Mouse (Mus musculus) heart, adult 10 weeks (tissue): ENCODE results near the gene Pcif1. TPM values are rescaled to one million over a fixed set of nuclear protein-coding genes. Genes with fewer than 3 reads are reported as not detected.

Experiments
- polyA plus RNA-seq: library from polyadenylated mRNA; stranded (reverse); fragments of 350-450 nt; fragmentation: Illumina TruSeq; extraction: RNeasy Lipid Tissue Mini Kit (QIAGEN cat#74804); gene quantifications from one replicate; pipeline ENCODE4 v1.2.3, GENCODE M21; 2014; ENCODE audit warnings: low read depth, low replicate concordance

The Pcif1 gene
- 28.1 TPM for polyA plus RNA-seq

GRCm38 (mm10) chr2:164879228-164879567 is at the start of gene Pcif1:
Pcif1 (plus strand) TSS chr2:164879304.

GRCm38 (mm10) chr2:164832748-164833301 is 46.3 kb upstream of the Pcif1 start, which contains the start of gene Ctsa:
Ctsa (plus strand) TSS chr2:164832873.

DNA sequence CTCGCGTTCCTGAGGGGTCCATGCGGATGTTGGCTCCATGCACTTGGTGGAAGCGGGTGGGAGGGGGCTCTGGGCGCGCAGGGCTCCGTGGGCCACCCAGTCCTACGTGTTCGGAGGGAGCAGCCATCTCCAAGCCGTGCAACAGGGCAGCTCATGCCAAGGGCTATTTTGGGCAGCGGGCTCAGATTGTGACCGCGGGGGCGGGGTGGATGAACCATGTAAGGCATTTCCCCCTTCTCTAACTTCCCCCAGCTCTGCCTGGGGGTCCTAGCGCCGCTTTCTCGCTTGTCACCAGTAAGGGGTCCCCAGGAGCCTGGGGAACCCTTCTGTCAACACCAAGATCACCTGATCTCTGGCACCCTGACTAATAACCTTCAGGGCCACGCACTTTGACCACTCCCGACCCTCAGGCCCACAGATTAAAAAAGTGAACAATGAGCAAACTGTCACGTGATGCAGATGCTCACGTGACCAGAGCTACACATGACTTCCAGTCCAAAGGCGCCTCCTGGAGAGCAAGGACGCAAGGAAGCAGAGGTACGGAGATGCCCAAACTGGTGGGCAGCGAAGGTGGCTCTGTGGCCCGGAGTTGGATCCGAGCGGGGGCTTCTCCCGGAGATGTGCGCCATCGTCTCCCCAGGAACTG is 45.7 kb upstream of the Pcif1 start, which contains the start of gene Neurl2:
Gene Neurl2 (minus strand): TSS at position 143 of the 646 bp plus-strand sequence.

GRCm38 (mm10) chr2:164857101-164857821 is 21.8 kb upstream of the Pcif1 start, which contains the start of gene Pltp:
Pltp (minus strand) TSS chr2:164857711.

DNA sequence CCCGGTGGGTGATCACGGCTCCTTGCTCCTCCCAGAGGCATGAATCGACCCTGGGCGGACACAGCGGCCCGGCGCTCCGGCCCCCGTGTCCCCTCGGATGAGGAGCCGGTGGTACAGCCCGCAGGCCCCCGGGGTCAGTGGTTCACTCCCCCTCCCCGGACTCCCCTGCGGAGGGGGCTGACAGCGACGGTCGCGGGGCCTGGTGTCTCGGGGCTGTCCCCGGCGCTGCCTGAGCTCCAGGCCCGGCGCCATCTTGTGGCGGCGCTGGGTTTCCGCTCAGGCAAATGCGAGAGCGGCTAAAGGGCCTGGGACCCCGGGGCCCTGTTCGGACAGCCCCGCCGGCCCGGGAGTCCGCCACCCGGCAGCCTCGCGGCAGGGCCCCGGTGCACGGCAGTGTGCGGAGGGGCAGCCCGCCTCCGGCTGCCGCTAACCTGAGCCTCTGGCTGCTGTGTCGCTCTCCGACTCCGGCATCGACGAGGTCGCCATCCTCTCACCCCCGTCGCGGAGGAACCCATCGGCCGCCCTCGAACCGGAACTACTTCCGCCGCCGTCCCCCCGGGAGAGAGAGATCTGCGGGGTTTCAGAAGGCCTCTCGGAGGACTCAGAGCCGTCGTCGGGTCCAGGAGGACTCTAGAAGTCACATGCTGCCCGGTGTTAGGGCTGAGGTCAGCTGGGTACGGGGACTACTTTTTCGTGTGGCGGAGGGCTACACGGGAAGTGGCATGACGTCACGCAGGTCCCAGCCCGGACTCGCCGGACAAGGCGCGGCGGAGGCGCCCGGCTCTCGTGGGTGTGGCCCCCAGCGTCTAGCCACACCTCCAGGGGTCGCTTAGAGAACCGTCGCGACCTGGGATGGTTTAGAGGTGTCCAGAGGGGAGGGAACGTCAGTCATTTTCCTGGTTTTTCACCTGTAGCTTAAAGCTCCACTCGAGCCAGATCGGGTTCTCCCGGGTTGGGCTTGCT is 32.3 kb downstream of the Pcif1 start, which contains the start of gene Zfp335:
Gene Zfp335 (minus strand): TSS at position 672 of the 963 bp plus-strand sequence.

GRCm38 (mm10) chr2:164940140-164940830 is 61.2 kb downstream of the Pcif1 start, which contains the start of gene Mmp9:
Mmp9 (plus strand) TSS chr2:164940780.

Other genes with a start within 250 kb of the Pcif1 start
- not detected for gene Wfdc16, start 240.5 kb upstream of the Pcif1 start, polyA plus RNA-seq
- gene Wfdc10, start 223.3 kb upstream of the Pcif1 start, polyA plus RNA-seq = not detected
- not detected for gene Wfdc9, start 222.7 kb upstream of the Pcif1 start, polyA plus RNA-seq
- gene Wfdc11, start 205.2 kb upstream of the Pcif1 start, polyA plus RNA-seq = not detected
- not detected for gene Wfdc13, start 194.2 kb upstream of the Pcif1 start, polyA plus RNA-seq
- gene Spint4, start 180.8 kb upstream of the Pcif1 start, polyA plus RNA-seq = not detected
- gene Spint5, start 164.0 kb upstream of the Pcif1 start, polyA plus RNA-seq = not detected
- 1.5 TPM for gene Wfdc3, start 133.4 kb upstream of the Pcif1 start, polyA plus RNA-seq
- gene Dnttip1, start 133.3 kb upstream of the Pcif1 start, polyA plus RNA-seq = 21.1 TPM
- gene Ube2c, start 109.4 kb upstream of the Pcif1 start, polyA plus RNA-seq = 0.86 TPM
- gene Tnnc2, start 99.3 kb upstream of the Pcif1 start, polyA plus RNA-seq = not detected
- 26.6 TPM for gene Snx21, start 93.5 kb upstream of the Pcif1 start, polyA plus RNA-seq
- gene Acot8, start 74.4 kb upstream of the Pcif1 start, polyA plus RNA-seq = 11.5 TPM
- gene Zswim3, start 74.2 kb upstream of the Pcif1 start, polyA plus RNA-seq = 2.6 TPM
- gene Zswim1, start 56.6 kb upstream of the Pcif1 start, polyA plus RNA-seq = 5.1 TPM
- gene Spata25, start 50.8 kb upstream of the Pcif1 start, polyA plus RNA-seq = not detected
- 159 TPM for gene Ctsa, start 46.4 kb upstream of the Pcif1 start, polyA plus RNA-seq
- gene Neurl2, start 45.8 kb upstream of the Pcif1 start, polyA plus RNA-seq = 44.6 TPM
- 31.6 TPM for gene Pltp, start 21.6 kb upstream of the Pcif1 start, polyA plus RNA-seq
- gene Zfp335, start 32.5 kb downstream of the Pcif1 start, polyA plus RNA-seq = 8.7 TPM
- 1.4 TPM for gene Mmp9, start 61.5 kb downstream of the Pcif1 start, polyA plus RNA-seq
- 0.52 TPM for gene Slc12a5, start 81.5 kb downstream of the Pcif1 start, polyA plus RNA-seq
- gene Ncoa5, start 155.6 kb downstream of the Pcif1 start, polyA plus RNA-seq = 21.5 TPM
- gene Cd40, start 176.3 kb downstream of the Pcif1 start, polyA plus RNA-seq = 2.8 TPM
- not detected for gene 1700025C18Rik, start 211.4 kb downstream of the Pcif1 start, polyA plus RNA-seq